Mouse (Mus musculus): ENCODE measurements around the gene Olfr1313. TPM values are rescaled to one million over a fixed set of nuclear protein-coding genes. Genes with fewer than 3 reads are reported as not detected.
"Not testable (repeated sequence)": the region's sequence is repeated elsewhere in the genome, so short reads cannot be mapped to it uniquely, and the experiment has no call there.

Olfr1313 gene
- not detected for total RNA-seq (2021)

- intact Hi-C loops (cut with DNase I), result no loop called here
- no peak for DNase-seq (ENCODE audit: extremely low spot score in 1 of 2, low spot score in 2 of 2)
Measured at GRCm38 (mm10) chr2:112077743-112078142, at the start of gene Olfr1313. Gene Olfr1313, minus strand, starts transcription at chr2:112077843.

- no peak for DNase-seq (ENCODE audit: extremely low spot score in 1 of 2, low spot score in 2 of 2)
- intact Hi-C loops (cut with DNase I), result no loop called here
Measured at GRCm38 (mm10) chr2:112115340-112115739, 37.7 kb upstream of the Olfr1313 start, which contains the start of gene Olfr1315-ps1. Gene Olfr1315-ps1, minus strand, starts transcription at chr2:112115440.

DNA sequence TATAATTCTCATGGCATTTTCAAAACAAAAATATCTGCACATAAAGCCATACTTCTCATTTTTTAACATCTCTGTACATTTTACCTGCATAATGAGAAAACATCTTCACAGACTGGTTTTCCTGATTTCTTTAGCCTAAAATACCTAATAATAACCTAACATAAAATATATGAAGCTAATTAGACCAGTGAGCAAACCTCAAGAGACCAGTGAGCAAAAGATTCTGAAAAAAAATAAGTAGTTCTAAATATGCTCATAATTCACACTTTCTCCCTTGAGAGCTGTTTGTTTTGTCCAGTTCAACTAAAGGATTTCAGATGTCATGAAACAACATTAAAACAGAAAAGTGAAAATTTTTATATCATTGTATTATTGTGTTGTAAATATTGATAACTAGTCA is 19.0 kb upstream of the Olfr1313 start, which contains the start of gene Olfr1314:
Gene Olfr1314 (minus strand): TSS at position 101 of the 400 bp plus-strand sequence.
- intact Hi-C loops (cut with DNase I), result no loop called here
- no peak for DNase-seq (ENCODE audit: extremely low spot score in 1 of 2, low spot score in 2 of 2)

GRCm38 (mm10) chr2:112050138-112050537 is 27.5 kb downstream of the Olfr1313 start, which contains the start of gene Olfr1312:
Gene Olfr1312, minus strand, starts transcription at chr2:112050238.
- intact Hi-C loops (cut with DNase I), result no loop called here
- DNase-seq (ENCODE audit: extremely low spot score in 1 of 2, low spot score in 2 of 2), result no peak

DNA sequence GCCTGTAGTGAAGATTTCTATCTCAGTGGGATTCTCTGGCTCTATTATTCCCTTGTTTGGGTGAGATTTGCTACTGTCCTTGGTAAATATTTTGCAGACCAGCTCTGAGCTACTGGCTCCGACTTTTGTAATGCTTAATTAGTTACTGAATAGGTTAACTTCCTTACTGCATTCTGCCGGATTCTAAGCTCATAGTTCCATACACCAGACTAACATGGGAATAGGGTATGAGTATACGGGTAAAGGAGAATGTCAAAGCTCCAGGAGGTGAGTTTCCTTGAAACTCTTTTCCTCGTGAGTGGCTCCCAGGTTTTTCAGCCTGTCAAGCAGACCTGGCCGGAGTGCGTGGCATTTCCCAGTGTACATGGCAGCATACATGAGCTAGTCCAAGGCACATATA is 50.7 kb downstream of the Olfr1313 start:
- intact Hi-C loops (cut with DNase I); DNase-seq (ENCODE audit: extremely low spot score in 1 of 2, low spot score in 2 of 2): not testable (repeated sequence)

DNA sequence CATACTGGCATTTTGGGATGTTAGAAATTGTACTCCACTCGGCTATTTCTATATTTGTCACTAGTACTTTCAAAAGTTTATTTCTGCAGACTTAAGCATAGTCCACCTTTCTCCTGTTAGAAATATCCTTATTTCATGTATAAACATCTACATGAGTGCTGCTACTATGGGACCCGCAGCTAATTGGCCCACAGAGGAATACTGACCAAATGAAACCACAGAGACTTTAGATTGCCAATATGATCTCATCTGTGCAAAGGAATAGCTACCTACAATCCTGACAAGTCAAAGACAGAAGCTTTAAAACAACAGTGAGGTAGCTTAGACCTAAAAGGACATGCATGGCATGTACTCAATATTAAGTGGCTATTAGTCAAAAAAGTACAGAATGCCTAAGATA is 53.3 kb downstream of the Olfr1313 start, which contains the start of gene Olfr1311:
Gene Olfr1311 (minus strand): TSS at position 101 of the 400 bp plus-strand sequence.
- DNase-seq (ENCODE audit: extremely low spot score in 1 of 2, low spot score in 2 of 2), result no peak
- intact Hi-C loops (cut with DNase I), result no loop called here

Other genes starting within 250 kb of the Olfr1313 start
- not detected for gene Olfr1305, start 200.7 kb downstream of the Olfr1313 start, total RNA-seq (2021)
- not detected for gene Olfr1306, start 161.6 kb downstream of the Olfr1313 start, total RNA-seq (2021)
- gene Olfr1307, start 128.4 kb downstream of the Olfr1313 start, total RNA-seq (2021), result under 1 TPM in 1 of 2 experiments, not detected in 1; 0.04 TPM
- not detected for gene Olfr1308, start 112.9 kb downstream of the Olfr1313 start, total RNA-seq (2021)
- not detected for gene Olfr1309, start 87.6 kb downstream of the Olfr1313 start, total RNA-seq (2021)
- not detected for gene Olfr1310, start 65.1 kb downstream of the Olfr1313 start, total RNA-seq (2021)
- gene Olfr1311, start 53.4 kb downstream of the Olfr1313 start, total RNA-seq (2021), result not detected
- not detected for gene Olfr1312, start 27.6 kb downstream of the Olfr1313 start, total RNA-seq (2021)
- gene Olfr1314, start 18.9 kb upstream of the Olfr1313 start, total RNA-seq (2021), result not detected
- not detected for gene Olfr1315-ps1, start 37.6 kb upstream of the Olfr1313 start, total RNA-seq (2021)
- gene Olfr1316, start 57.1 kb upstream of the Olfr1313 start, total RNA-seq (2021), result not detected
- gene Olfr1317, start 62.5 kb upstream of the Olfr1313 start, total RNA-seq (2021), result not detected
- gene Olfr1318, start 76.4 kb upstream of the Olfr1313 start, total RNA-seq (2021), result not detected
- 10 to 100 TPM; 77.4 to 82.7 TPM for gene Lpcat4, start 161.6 kb upstream of the Olfr1313 start, total RNA-seq (2021)
- not detected for gene Nutm1, start 181.4 kb upstream of the Olfr1313 start, total RNA-seq (2021)
- gene Nop10, start 184.1 kb upstream of the Olfr1313 start, total RNA-seq (2021), result 10 to 100 TPM; 72.0 to 74.7 TPM
- gene Slc12a6, start 188.0 kb upstream of the Olfr1313 start, total RNA-seq (2021), result 10 to 100 TPM; 92.8 to 96.6 TPM
- gene Gm21985, start 188.5 kb upstream of the Olfr1313 start, total RNA-seq (2021), result 1 to 10 TPM; 1.2 to 3.6 TPM